Mouse (Mus musculus) ES-CJ7 (cell line): ENCODE data around the gene Ascc1.
A peak's percentile ranks its signal among the peaks of the same experiment; 100 is the strongest.
"Not testable (repeated sequence)": the region's sequence is repeated elsewhere in the genome, so short reads cannot be mapped to it uniquely, and the experiment has no call there.

Experiments
- DNase-seq: peaks from one replicate; pipeline ENCODE4 v3.0.0; 2011; ENCODE audit warnings: low read depth, low spot score

Gene Ascc1

GRCm38 (mm10) chr10:60110908-60111475 lies 108.4 kb downstream of the Ascc1 start:
- no peak for DNase-seq

GRCm38 (mm10) chr10:60113965-60114690 lies 111.5 kb downstream of the Ascc1 start:
- DNase-seq, result no peak

- peak; percentile 45 for DNase-seq
Measured at GRCm38 (mm10) chr10:60115345-60116185, 113.0 kb downstream of the Ascc1 start.

- no peak for DNase-seq
Measured at GRCm38 (mm10) chr10:60116997-60117396, 114.4 kb downstream of the Ascc1 start.

GRCm38 (mm10) chr10:60118464-60118863 lies 115.9 kb downstream of the Ascc1 start:
- no peak for DNase-seq

GRCm38 (mm10) chr10:60120630-60121029 lies 118.0 kb downstream of the Ascc1 start:
- DNase-seq, result no peak

GRCm38 (mm10) chr10:60124078-60124477 lies 121.5 kb downstream of the Ascc1 start:
- peak; percentile 77 for DNase-seq

GRCm38 (mm10) chr10:60125529-60126327 lies 123.1 kb downstream of the Ascc1 start:
- peak; percentile 81 for DNase-seq

- DNase-seq, result no peak
Measured at GRCm38 (mm10) chr10:60128287-60128686, 125.7 kb downstream of the Ascc1 start.

GRCm38 (mm10) chr10:60130504-60130903 lies 127.9 kb downstream of the Ascc1 start:
- no peak for DNase-seq

GRCm38 (mm10) chr10:60133501-60133900 lies 130.9 kb downstream of the Ascc1 start:
- no peak for DNase-seq

GRCm38 (mm10) chr10:60134201-60134600 lies 131.6 kb downstream of the Ascc1 start:
- DNase-seq, result peak; percentile 34

GRCm38 (mm10) chr10:60136010-60136409 lies 133.4 kb downstream of the Ascc1 start:
- not testable (repeated sequence) for DNase-seq

GRCm38 (mm10) chr10:60136935-60137334 lies 134.3 kb downstream of the Ascc1 start:
- DNase-seq, result no peak

- no peak for DNase-seq
Measured at GRCm38 (mm10) chr10:60138680-60139079, 136.1 kb downstream of the Ascc1 start.

GRCm38 (mm10) chr10:60140751-60141150 lies 138.1 kb downstream of the Ascc1 start:
- peak; percentile 71 for DNase-seq

GRCm38 (mm10) chr10:60141656-60142160 lies 139.1 kb downstream of the Ascc1 start:
- DNase-seq, result peak; percentile 87

- peak; percentile 75 for DNase-seq
Measured at GRCm38 (mm10) chr10:60147510-60148047, 145.0 kb downstream of the Ascc1 start.

- peak; percentile 92 for DNase-seq
Measured at GRCm38 (mm10) chr10:60148087-60148486, 145.5 kb downstream of the Ascc1 start.
